Mouse (Mus musculus): Measurements from ENCODE around the gene Lif. TPM values are rescaled to one million over a fixed set of nuclear protein-coding genes. Genes with fewer than 3 reads are reported as not detected.
A peak's percentile ranks its signal among the peaks of the same experiment; 100 is the strongest.

The Lif gene
- polyA plus RNA-seq, 1 experiment from 2014 or later, result 0.30 TPM

DNA sequence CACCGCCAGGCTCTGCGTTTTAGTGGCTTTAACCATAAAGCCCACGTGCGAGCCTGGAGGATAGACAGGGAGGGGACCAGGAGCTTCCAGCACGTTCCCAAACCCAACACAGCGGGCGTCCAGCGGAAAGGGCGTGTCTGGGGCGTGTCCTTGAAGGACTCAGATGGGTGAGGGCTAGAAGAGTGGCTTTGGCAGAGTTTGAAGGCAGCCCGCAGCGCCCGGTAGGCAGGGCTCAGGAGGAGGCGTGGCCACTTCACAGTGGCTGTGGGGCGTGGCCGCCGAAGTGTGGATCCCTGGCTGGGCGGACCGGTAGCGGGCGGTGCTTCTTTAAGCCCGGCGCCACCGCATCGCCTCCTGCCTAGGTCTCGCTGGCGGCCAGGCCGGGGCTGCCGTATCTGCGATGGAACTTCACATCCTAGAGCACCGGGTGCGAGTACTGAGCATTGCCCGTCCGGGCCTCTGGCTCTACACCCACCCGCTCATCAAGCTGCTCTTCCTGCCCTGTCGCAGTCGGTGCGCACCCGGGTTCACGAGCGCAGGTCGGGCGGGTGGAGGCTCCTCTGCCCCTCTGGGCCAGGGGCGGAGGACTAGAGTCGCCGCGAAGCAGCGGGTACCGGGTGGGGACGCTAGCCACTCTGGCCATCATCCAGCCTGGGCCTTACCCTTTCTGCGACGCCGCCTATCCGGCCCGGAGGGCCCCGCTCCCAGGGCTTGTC, 39.3 kb upstream of the Lif start, which contains the start of gene Castor1:
Gene Castor1, plus strand, starts transcription at position 312 of the 716 bp plus-strand sequence.
- Histone ChIP-seq H3K4me2 (replicated peaks; ENCODE audit: low read depth, low read length) (peak within 1 kb of the TSS; percentile 91), H3K4me3 (ENCODE audit: low read depth, low read length) (peak within 1 kb of the TSS; percentile 39), H3K9ac (replicated peaks; ENCODE audit: low read depth, low read length) (peak within 1 kb of the TSS; percentile 42; the same call in 1 of the 2 replicates), H3K9me3 (ENCODE audit: control insufficient read depth, low read depth, low read length) (no peaks in the 10 kb centered on the region), H3K27me3 (ENCODE audit: control insufficient read depth, insufficient read depth, low read length) (no peaks in the 10 kb centered on the region), H3K4me1 (ENCODE audit: control insufficient read depth, insufficient read depth, low read length) (peaks cover 9% of the 10 kb centered on the region; the same call in 1 of the 2 replicates), H3K27ac (ENCODE audit: low read length) (no peak within 1 kb of the TSS), H3K36me3 (ENCODE audit: control insufficient read depth, insufficient read depth, low read length) (peaks cover 11% of the 10 kb centered on the region)
- peak; percentile 88 for ATAC-seq (ENCODE audit: insufficient number of reproducible peaks, insufficient read depth, low FRiP score, low read depth)
- WGBS, result 2% methylated on average over 56 of the region's 56 CpGs

DNA sequence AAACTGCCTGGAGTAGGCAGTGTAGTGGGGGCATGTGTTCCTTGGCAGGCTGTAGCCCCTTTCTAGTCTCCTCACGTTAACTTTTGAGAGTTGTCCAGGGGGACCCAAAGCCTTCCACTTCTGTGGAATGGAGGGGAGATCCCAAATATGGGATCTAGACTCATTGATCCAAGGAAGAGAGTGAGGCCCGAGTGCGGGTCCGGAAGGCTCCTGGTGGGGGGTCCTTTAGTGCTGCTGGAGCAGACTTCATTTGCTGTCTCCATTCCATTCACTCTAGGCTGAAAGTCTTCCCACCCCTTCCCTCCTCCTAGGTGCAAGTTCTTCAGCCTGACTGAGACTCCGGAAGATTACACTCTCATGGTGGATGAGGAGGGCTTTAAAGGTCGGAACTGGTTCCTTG, 38.7 kb upstream of the Lif start:
- Histone ChIP-seq H3K36me3 (ENCODE audit: control insufficient read depth, insufficient read depth, low read length) (peaks cover 10% of the 10 kb centered on the region), H3K4me2 (replicated peaks; ENCODE audit: low read depth, low read length) (peak overlapping the region; percentile 91), H3K9ac (replicated peaks; ENCODE audit: low read depth, low read length) (peak overlapping the region; percentile 42; the same call in 1 of the 2 replicates), H3K4me1 (ENCODE audit: control insufficient read depth, insufficient read depth, low read length) (peaks cover 9% of the 10 kb centered on the region; the same call in 1 of the 2 replicates), H3K27ac (ENCODE audit: low read length) (no peak overlapping the region), H3K9me3 (ENCODE audit: control insufficient read depth, low read depth, low read length) (no peaks in the 10 kb centered on the region), H3K4me3 (ENCODE audit: low read depth, low read length) (peak overlapping the region; percentile 39), H3K27me3 (ENCODE audit: control insufficient read depth, insufficient read depth, low read length) (no peaks in the 10 kb centered on the region)
- no peak for ATAC-seq (ENCODE audit: insufficient number of reproducible peaks, insufficient read depth, low FRiP score, low read depth)
- 11% methylated on average over 6 of the region's 6 CpGs for WGBS

DNA sequence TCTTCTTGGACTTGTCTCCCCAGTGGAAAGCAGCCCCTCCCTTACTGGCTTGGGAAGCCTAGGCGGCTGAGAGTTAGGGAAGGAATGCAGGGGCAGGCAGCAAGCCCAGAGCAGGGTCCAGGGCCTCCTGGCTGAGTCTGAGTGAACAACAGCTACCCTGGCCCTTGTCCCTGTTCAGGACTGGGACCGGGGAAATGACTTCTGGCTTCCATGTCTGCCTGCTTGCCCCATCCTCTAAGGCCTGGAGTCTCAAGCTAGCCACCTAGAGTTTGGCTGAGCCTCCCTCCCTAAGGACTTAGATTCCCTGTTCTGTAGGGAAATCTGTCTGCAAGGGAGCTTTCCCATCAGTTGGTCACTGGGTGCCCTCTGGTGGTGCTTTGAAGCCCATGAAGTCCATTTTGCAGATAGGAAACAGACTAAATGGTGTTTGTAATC, 38.0 kb upstream of the Lif start:
- Histone ChIP-seq H3K4me1 (ENCODE audit: control insufficient read depth, insufficient read depth, low read length) (peaks cover 9% of the 10 kb centered on the region; the same call in 1 of the 2 replicates), H3K36me3 (ENCODE audit: control insufficient read depth, insufficient read depth, low read length) (peaks cover 8% of the 10 kb centered on the region), H3K9ac (replicated peaks; ENCODE audit: low read depth, low read length) (no peak overlapping the region), H3K27ac (ENCODE audit: low read length) (no peak overlapping the region), H3K4me2 (replicated peaks; ENCODE audit: low read depth, low read length) (no peak overlapping the region), H3K4me3 (ENCODE audit: low read depth, low read length) (no peak overlapping the region), H3K9me3 (ENCODE audit: control insufficient read depth, low read depth, low read length) (no peaks in the 10 kb centered on the region), H3K27me3 (ENCODE audit: control insufficient read depth, insufficient read depth, low read length) (no peaks in the 10 kb centered on the region)
- ATAC-seq (ENCODE audit: insufficient number of reproducible peaks, insufficient read depth, low FRiP score, low read depth), result no peak
- 10% methylated on average over 2 of the region's 2 CpGs for WGBS

DNA sequence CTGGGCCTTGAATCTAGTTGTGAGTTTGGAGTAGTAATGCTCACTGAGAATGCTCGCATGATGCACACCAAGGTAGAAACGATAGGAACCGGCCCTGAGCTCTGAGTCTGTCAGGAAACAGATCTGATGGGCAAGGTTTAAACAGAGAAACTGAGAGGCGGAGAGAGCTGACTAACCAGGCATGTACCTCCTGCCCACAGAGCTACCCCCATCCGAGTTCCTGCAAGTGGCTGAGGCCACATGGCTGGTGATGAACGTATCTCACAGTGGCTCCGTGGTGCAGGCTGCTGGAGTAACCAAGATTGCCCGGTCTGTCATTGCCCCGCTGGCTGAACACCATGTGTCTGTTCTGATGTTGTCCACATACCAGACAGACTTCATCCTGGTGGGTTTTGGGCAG, 37.4 kb upstream of the Lif start:
- ATAC-seq (ENCODE audit: insufficient number of reproducible peaks, insufficient read depth, low FRiP score, low read depth), result no peak
- Histone ChIP-seq H3K36me3 (ENCODE audit: control insufficient read depth, insufficient read depth, low read length) (peaks cover 3% of the 10 kb centered on the region), H3K4me2 (replicated peaks; ENCODE audit: low read depth, low read length) (no peak overlapping the region), H3K4me3 (ENCODE audit: low read depth, low read length) (no peak overlapping the region), H3K9me3 (ENCODE audit: control insufficient read depth, low read depth, low read length) (no peaks in the 10 kb centered on the region), H3K9ac (replicated peaks; ENCODE audit: low read depth, low read length) (no peak overlapping the region), H3K27ac (ENCODE audit: low read length) (no peak overlapping the region), H3K27me3 (ENCODE audit: control insufficient read depth, insufficient read depth, low read length) (no peaks in the 10 kb centered on the region), H3K4me1 (ENCODE audit: control insufficient read depth, insufficient read depth, low read length) (peaks cover 9% of the 10 kb centered on the region; the same call in 1 of the 2 replicates)
- 57% methylated on average over 9 of the region's 9 CpGs for WGBS

DNA sequence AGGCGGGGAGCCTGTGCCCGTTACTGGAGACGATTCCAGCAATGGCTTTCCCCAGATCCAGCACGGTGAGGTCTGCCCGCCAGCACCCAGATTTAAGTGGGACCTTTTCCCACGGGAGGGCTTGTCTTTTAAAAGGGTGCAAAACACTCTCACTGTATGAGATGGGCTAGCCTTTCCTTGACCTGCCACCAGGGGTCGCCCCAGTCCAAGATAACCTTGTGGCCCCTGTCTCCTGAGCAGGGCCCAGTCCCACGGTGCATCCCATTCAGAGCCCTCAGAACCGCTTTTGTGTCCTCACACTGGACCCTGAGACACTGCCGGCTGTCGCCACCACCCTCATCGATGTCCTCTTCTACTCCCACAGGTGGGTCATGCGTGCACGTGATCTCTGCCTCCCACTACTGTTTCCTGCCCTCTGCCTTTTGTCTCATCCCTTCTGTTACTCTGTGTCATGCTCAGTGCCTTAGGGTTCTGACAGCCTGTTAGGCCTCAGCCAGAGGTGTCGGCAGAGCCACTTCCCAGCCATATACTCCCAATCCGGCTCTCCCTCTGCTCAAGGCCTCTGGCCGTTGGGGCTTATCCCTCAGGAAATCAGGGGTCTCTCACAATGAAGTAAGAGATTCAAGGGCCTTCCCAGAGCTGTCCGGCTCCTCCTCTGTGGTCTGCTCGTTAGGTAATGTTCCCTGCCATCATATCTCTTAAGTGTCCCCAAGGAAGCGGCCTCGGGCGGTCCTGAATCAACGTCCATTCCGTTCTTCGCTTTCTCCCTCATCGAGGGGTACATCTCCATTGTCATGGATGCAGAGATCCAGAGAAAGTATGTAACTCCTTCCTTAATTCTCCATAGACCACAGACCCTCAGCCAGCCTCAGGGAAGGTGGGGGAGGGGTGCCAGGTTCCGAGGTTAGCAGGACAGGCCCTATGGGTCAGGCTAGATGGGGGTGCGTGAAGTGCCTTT, 36.6 kb upstream of the Lif start:
- H3K27me3 ChIP-seq (ENCODE audit: control insufficient read depth, insufficient read depth, low read length), result no peaks in the 10 kb centered on the region
- no peak for ATAC-seq (ENCODE audit: insufficient number of reproducible peaks, insufficient read depth, low FRiP score, low read depth)
- WGBS, result 56% methylated on average over 28 of the region's 28 CpGs

DNA sequence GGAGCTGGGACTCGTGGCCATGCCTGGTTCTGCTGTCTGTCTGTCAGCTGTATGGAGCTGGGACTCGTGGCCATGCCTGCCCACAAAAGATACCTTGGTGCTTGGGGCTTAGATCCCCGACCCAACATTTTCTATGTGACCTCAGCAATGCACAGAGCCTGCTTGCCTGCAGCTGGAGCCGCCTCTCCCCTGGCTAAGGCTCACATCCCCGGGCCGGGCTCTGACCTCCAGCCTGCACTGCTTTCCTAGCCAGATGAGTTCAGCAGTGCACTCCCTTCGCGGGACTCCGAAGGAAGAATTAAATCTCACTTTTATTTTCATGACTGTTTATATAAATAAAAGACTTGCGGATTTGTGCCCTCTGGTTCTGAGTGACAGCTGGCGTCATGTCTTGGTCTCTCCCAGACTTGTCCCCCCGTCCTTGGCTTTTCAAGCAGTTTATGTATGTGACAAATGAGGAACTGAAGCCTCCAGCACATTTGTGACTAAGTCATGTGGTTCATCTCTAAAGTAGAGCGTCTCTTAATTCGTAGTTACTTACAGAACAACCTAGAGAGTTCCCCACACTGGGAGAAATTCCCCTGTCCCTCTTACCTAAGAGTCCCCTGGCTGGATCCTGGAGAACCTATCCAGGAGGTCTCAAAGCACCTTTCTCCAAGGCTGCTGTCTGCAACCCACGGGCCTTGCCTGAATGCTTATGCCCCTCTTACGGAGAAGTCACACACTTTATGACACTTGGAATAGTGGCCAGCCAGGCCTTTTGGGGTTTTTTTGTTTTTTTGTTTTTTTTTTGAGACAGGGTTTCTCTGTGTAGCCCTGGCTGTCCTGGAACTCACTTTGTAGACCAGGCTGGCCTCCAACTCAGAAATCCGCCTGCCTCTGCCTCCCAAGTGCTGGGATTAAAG, 35.1 kb upstream of the Lif start:
- 65% methylated on average over 17 of the region's 17 CpGs for WGBS

More for the DNA sequence above, 36.6 kb upstream of the Lif start:
- H3K27ac ChIP-seq (ENCODE audit: low read length), result no peak overlapping the region
- H3K36me3 ChIP-seq (ENCODE audit: control insufficient read depth, insufficient read depth, low read length), result no peaks in the 10 kb centered on the region
- H3K4me2 ChIP-seq (replicated peaks; ENCODE audit: low read depth, low read length), result no peak overlapping the region
- peaks cover 9% of the 10 kb centered on the region; the same call in 1 of the 2 replicates for H3K4me1 ChIP-seq (ENCODE audit: control insufficient read depth, insufficient read depth, low read length)
- H3K4me3 ChIP-seq (ENCODE audit: low read depth, low read length), result no peak overlapping the region
- no peak overlapping the region for H3K9ac ChIP-seq (replicated peaks; ENCODE audit: low read depth, low read length)
- H3K9me3 ChIP-seq (ENCODE audit: control insufficient read depth, low read depth, low read length), result no peaks in the 10 kb centered on the region

DNA sequence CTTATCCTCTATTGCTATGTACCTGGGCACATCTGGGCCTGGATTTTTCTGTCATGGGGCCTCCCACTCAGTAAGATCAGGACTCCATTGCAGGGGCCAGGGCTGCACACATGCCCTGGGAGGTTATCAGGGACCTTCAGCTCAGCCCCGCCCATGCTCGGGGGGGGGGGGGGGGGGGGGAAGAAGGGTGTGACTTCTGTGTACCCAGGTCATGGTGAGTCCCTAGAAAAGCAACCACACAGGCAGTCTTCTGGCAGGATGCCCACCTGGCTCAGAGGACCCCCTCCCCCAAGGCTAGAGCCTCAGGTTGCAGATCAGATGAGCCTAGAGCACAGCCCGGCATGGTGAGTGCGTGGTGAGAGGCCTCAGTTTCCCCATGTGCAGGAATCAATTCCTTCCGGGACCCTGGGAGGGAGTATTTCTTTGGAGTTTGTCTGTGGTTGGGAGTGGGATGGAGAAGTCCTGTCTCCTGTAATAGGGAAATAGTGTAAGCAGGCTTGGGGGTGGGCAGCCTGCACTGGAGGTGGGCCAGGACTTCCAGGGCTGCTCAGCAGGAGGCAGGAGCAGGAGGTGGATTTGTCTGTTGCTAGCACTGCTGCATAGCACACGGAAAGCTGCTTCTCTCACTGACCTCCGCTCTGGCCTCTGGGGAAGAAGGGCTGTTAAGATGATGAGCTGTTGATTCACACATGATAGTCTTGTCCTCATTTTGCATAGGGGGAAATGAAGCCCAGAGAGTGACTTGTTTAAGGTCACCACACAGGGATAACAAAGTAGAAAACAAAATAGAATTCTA, 33.8 kb upstream of the Lif start:
- H3K4me3 ChIP-seq (ENCODE audit: low read depth, low read length), result no peak overlapping the region
- no peaks in the 10 kb centered on the region for H3K27me3 ChIP-seq (ENCODE audit: control insufficient read depth, insufficient read depth, low read length)
- H3K9ac ChIP-seq (replicated peaks; ENCODE audit: low read depth, low read length), result no peak overlapping the region
- no peaks in the 10 kb centered on the region for H3K9me3 ChIP-seq (ENCODE audit: control insufficient read depth, low read depth, low read length)
- H3K4me2 ChIP-seq (replicated peaks; ENCODE audit: low read depth, low read length), result no peak overlapping the region
- no peaks in the 10 kb centered on the region for H3K36me3 ChIP-seq (ENCODE audit: control insufficient read depth, insufficient read depth, low read length)
- peaks cover 6% of the 10 kb centered on the region; the same call in 1 of the 2 replicates for H3K4me1 ChIP-seq (ENCODE audit: control insufficient read depth, insufficient read depth, low read length)
- peak; percentile 57; the same call in 1 of the 2 replicates for ATAC-seq (ENCODE audit: insufficient number of reproducible peaks, insufficient read depth, low FRiP score, low read depth)
- H3K27ac ChIP-seq (ENCODE audit: low read length), result no peak overlapping the region
- WGBS, result 33% methylated on average over 7 of the region's 7 CpGs

More for the DNA sequence above, 35.1 kb upstream of the Lif start:
- Histone ChIP-seq H3K36me3 (ENCODE audit: control insufficient read depth, insufficient read depth, low read length) (no peaks in the 10 kb centered on the region), H3K4me3 (ENCODE audit: low read depth, low read length) (no peak overlapping the region), H3K27ac (ENCODE audit: low read length) (no peak overlapping the region), H3K4me1 (ENCODE audit: control insufficient read depth, insufficient read depth, low read length) (peaks cover 9% of the 10 kb centered on the region; the same call in 1 of the 2 replicates), H3K9me3 (ENCODE audit: control insufficient read depth, low read depth, low read length) (no peaks in the 10 kb centered on the region), H3K27me3 (ENCODE audit: control insufficient read depth, insufficient read depth, low read length) (no peaks in the 10 kb centered on the region), H3K9ac (replicated peaks; ENCODE audit: low read depth, low read length) (no peak overlapping the region), H3K4me2 (replicated peaks; ENCODE audit: low read depth, low read length) (no peak overlapping the region)
- ATAC-seq (ENCODE audit: insufficient number of reproducible peaks, insufficient read depth, low FRiP score, low read depth), result no peak
